In genomic region chr4:139178377-139178776, GRCm38 (mm10) we compare ENCODE assay signal across 23 mouse cellular contexts. TPM values are rescaled to one million over a fixed set of nuclear protein-coding genes. Genes with fewer than 3 reads are reported as not detected.
DNase-seq lines count a peak whose midpoint lies in the region; ATAC-seq lines count a peak whose summit lies in the region.
"Had no signal": no experiment of that assay in that cellular context is flagged by ENCODE, and none has a peak within 500 bp of the region (broad histone marks: within the 10 kb centered on the region; RNA-seq: fewer than 3 reads in every experiment).

No protein-coding gene starts in this region.

- 98% methylated on average over 11 of the region's 11 CpGs for WGBS in neural tube, embryonic 15.5 days

- H3K4me2 ChIP-seq in neural tube, embryonic 15.5 days = no peak overlapping the region
- H3K4me2 ChIP-seq: embryonic facial prominence, embryonic 12.5 days; forebrain, embryonic 13.5 days; forebrain, embryonic 15.5 days had no signal

- H3K4me3 ChIP-seq in neural tube, embryonic 15.5 days (replicated peaks) = no peak overlapping the region
- H3K4me3 ChIP-seq: embryonic facial prominence, embryonic 10.5 days; embryonic facial prominence, embryonic 12.5 days; forebrain, embryonic 13.5 days; forebrain, embryonic 15.5 days had no signal

- no peaks in the 10 kb centered on the region for H3K36me3 ChIP-seq in neural tube, embryonic 15.5 days
- H3K36me3 ChIP-seq: embryonic facial prominence, embryonic 10.5 days; embryonic facial prominence, embryonic 12.5 days; forebrain, embryonic 15.5 days; G1E had no signal

- H3K27me3 ChIP-seq in neural tube, embryonic 15.5 days (replicated peaks) = no peaks in the 10 kb centered on the region
- H3K27me3 ChIP-seq: CH12.LX; embryonic facial prominence, embryonic 12.5 days; forebrain, embryonic 13.5 days; forebrain, embryonic 15.5 days; Patski had no signal

- intact Hi-C loops in heart, postnatal 14 days (cut with DNase I) = no loop called here

- no peaks in the 10 kb centered on the region for H3K9me3 ChIP-seq in neural tube, embryonic 15.5 days (replicated peaks)
- H3K9me3 ChIP-seq: forebrain, embryonic 15.5 days had no signal

- peak; percentile 64 for ATAC-seq in granulocyte monocyte progenitor cell, adult 5-6 weeks (replicated peaks; ENCODE audit: poor library complexity, severe bottlenecking)
- ATAC-seq in monocyte, adult 5-6 weeks (replicated peaks; ENCODE audit: insufficient number of reproducible peaks, low FRiP score, low TSS enrichment, poor library complexity, severe bottlenecking) = 0 out of 2 replicates have a peak, but pooled peaks have one; percentile 42
- ATAC-seq in neural tube, embryonic 15.5 days (ENCODE audit: low FRiP score) = no peak
- ATAC-seq: activated CD4-positive, CD25-positive, alpha-beta regulatory T cell, adult 4 months; CD4-positive, CD25-positive, alpha-beta regulatory T cell, adult 4 months; forebrain, embryonic 13.5 days; forebrain, embryonic 15.5 days; forebrain, postnatal 0 days; Patski had no signal

- no peak overlapping the region for H3K9ac ChIP-seq in neural tube, embryonic 15.5 days (replicated peaks)
- H3K9ac ChIP-seq: embryonic facial prominence, embryonic 12.5 days; forebrain, embryonic 13.5 days; forebrain, embryonic 15.5 days; forebrain, postnatal 0 days had no signal

- DNase-seq in heart, adult 11 months = peak; percentile 93
- no peak for DNase-seq in heart, postnatal 14 days
- no peak for DNase-seq in kidney, postnatal 4 days
- DNase-seq: adrenal gland, adult 8-10 months; adrenal gland, postnatal 14 days; adrenal gland, postnatal 36 days; cerebellum, adult 11-12 months; cerebellum, adult 2 months; cerebellum, adult 9-10 months; cerebellum, postnatal 25 days; forebrain, postnatal 0 days had no signal

- H3K4me1 ChIP-seq in neural tube, embryonic 15.5 days = peaks cover 4% of the 10 kb centered on the region; the same call in 1 of the 2 replicates
- H3K4me1 ChIP-seq: forebrain, embryonic 13.5 days; forebrain, embryonic 15.5 days had no signal

- no peak overlapping the region for H3K27ac ChIP-seq in neural tube, embryonic 15.5 days (replicated peaks)
- H3K27ac ChIP-seq: embryonic facial prominence, embryonic 10.5 days; embryonic facial prominence, embryonic 12.5 days; forebrain, embryonic 13.5 days; forebrain, embryonic 15.5 days had no signal

RNA-seq across cellular contexts. Expression of gene Capzb, which starts 14.3 kb away (rescaled TPM):
- total RNA-seq in heart, postnatal 14 days (2021) = 100 to 1,000 TPM; 418 to 433 TPM
- total RNA-seq in granulocyte monocyte progenitor cell, adult 5-6 weeks (2014; fragmentation: Nextera tagmentation) = 374 and 389 TPM in 2 replicates
- 129 and 155 TPM in 2 replicates for total RNA-seq in granulocyte monocyte progenitor cell, adult 5-6 weeks (2017)
- total RNA-seq in monocyte, adult 5-6 weeks (2017) = 302 to 348 TPM (median 323 TPM) in 3 replicates
- 323 and 359 TPM in 2 replicates for polyA plus RNA-seq in neural tube, embryonic 15.5 days (2015; fragmentation: Nextera tagmentation; extraction: Ambion mirVana)

RNA-seq across cellular contexts. Expression of gene Minos1, which starts 47.5 kb away (rescaled TPM):
- 100 to 1,000 TPM; 731 to 790 TPM for total RNA-seq in heart, postnatal 14 days (2021)
- total RNA-seq in granulocyte monocyte progenitor cell, adult 5-6 weeks (2014; fragmentation: Nextera tagmentation) = 530 and 613 TPM in 2 replicates
- total RNA-seq in granulocyte monocyte progenitor cell, adult 5-6 weeks (2017) = 186 and 246 TPM in 2 replicates
- total RNA-seq in monocyte, adult 5-6 weeks (2017) = 102 to 135 TPM (median 117 TPM) in 3 replicates
- polyA plus RNA-seq in neural tube, embryonic 15.5 days (2015; fragmentation: Nextera tagmentation; extraction: Ambion mirVana) = 440 and 466 TPM in 2 replicates
